Mouse (Mus musculus) monocyte, adult 2 months (primary cell): ENCODE measurements around the gene Zfp518a.

ENCODE experiments used
- DNase-seq, 2 experiments: peaks; one replicate each; pipeline ENCODE4 v3.0.0; 2022; ENCODE audit warnings: low spot score in 2 of 2, low read depth in 1 of 2

The Zfp518a gene

DNA sequence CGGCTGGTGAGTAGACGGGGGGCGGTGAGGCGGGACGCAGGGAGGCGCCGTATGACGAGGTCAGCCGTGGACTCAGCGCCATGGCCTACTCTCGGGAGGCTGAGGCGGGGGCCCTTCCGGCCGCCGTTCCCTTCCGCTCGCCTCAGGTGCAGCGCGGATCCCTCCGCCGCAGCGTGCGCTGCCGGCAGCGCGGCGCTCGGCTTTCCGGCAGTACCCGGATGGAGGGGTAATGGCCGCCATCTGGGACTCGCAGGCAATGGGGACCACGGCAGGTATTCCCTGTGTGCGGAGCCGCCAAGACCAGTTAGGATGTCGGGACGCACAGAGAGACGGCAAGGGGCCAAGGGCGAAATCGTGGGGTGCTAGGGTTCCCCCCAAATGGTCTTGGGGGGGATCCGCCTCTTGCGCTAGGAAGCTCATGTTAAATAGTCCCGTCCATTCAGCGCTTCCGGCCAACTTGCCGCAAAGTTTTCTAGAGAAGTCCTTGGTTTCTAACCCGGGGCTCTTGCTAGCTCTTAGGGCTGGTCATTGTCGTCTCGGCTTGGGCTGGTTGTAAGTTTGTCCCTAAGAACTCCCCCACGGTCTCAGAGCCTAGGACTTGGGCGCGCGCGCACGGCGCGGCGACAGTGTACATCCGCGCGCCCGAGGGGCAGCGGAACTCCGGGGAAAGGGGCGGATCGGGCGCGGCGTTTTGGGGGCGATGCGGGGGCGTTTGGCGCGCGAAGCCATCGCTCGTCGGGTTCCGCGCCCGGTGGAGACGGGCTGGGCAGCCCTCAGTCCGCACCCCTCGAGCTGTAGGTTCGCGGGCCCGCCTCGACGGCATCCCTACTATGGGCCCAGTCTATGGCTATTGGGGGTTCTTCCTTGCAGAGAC, at the start of gene Zfp518a:
Zfp518a (plus strand) TSS at position 187 of the 874 bp plus-strand sequence.
- peak; percentile 59 to 87 for DNase-seq

DNA sequence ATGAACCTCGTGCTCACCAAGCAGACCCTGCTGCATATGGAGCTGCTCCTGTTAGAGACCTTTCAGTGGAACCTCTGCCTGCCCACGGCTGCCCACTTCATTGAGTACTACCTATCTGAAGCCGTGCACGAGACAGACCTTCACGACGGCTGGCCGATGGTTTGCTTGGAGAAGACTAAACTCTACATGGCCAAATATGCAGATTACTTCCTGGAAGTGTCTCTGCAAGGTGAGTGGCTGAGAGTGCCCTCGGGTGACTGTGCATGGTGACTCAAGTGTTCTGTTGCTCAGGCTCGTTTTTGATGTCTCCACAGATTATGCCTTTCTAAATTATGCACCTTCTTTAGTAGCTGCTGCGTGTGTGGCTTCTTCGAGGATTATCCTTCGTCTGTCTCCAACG, 49.8 kb upstream of the Zfp518a start:
- no peak for DNase-seq

DNA sequence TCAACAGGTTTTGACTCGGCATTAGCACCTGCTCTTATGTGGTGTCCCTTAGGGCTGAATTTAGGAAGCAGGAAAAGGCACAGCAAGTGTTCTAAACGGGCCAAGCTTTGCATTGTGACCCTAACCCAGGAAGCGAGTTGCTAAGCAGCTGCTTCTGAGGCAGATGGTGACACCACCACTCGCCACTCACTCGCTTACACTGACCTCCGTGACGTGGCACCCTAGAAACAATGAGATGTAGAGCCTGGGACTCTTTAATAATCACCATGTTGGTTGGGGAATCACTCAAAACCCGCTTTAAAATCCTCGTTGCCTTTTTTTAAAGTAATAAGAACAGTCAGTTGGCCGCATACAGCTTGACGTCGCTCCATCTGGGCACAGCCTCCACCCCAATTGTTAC, 45.1 kb upstream of the Zfp518a start:
- no peak for DNase-seq

DNA sequence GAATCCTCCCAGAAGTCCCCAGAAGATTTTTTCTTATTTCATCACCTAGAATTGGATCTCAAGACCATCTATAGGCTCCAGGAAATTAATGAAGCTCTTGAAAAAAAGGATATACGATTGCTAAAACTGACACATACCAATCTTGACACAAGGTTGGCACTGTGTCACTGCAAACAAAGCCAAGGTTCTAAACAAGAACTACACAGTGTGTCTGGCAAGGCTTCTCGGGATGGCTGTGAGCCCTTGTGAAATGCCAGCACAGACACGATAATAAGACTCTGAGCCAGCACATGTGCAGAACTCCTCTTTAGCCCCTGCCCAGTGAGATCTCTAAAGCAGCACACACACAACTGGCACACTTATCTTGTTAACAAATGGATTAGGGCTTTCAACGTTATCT, 35.0 kb upstream of the Zfp518a start:
- no peak for DNase-seq

DNA sequence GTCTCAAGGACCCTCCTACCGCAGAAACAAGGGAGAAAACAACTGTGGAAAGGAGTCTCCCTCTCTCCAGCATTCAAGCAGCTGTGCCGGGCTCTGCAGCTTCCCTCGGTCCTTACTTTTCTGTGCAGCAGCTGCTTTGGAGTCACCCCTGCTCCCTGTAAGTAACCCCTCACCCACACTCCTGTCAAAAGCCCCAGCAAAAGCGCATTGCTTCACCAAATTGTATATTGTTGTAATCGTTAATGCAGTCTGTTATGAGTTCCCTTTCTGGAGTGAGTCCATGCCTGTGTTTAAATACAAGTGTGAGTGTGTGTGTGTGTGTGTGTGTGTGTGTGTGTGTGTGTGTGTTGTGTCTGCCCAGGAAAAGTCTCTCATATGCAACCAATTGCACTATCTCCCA, 26.2 kb upstream of the Zfp518a start:
- DNase-seq, result no peak

DNA sequence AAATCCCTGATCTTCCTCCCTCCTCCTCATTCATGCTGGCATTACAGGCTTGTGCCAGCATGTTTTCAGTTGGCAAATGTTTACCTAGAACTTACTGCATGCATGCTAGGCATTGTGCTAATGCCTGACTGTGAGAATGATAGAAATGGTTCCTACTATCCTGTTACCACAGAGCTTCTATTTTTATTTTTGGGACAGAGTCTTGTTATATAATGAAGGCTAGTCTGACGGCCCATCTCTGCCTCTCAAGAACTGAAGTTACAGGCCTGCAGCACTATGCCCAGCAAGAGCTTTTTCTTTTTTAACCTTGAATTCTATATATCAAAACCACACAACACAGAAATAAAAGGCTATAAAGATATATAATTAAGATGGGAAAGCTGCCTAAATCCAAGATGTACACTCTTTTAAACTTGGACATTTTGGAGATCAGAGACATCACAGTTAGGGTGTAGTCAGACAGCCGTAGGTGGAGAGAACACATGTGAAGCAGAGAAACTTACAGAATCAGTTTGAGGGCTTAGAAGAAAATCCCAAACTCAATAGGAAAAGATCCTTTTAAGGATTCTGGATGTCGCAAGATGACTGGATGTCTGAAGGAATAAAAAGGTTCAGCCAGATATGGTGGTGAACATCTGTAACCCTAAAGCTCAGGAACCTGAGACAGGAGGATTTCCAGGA, 24.9 kb upstream of the Zfp518a start:
- no peak for DNase-seq

DNA sequence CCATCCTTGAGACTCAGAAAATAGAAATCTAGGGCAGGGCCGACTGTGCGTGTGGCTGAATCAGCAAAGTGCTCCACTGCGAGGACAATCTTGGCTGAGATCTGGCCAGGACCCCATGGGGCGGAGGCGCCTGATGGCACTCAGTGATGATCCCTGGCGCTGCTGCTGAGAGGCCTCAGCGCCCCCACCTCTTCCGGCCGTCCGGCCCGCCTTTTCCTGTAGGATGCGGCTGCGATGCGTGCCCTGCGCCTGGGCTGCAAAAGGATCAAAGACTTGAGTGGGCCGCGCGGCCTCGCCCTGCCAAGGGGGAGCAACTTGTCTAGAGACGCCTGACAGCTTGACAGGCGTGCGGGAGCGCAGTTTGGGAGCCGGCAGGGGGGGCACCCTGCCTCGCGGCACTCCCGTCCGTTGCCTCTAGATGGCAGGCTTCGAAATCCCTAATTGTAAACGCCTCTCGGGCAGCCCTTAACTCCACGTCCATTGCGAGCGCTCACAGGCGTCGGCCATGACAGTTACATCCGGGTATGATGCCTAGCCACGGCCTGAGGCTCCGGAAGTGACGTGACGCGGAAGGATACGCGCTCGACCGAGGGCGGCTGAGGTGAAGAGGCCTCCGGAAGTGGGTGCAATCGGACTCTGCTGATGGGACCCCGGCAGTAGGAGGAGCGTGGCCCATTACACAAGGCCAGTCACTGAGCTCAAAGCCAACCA, 21.4 kb upstream of the Zfp518a start:
- peak; percentile 66 to 84 for DNase-seq

DNA sequence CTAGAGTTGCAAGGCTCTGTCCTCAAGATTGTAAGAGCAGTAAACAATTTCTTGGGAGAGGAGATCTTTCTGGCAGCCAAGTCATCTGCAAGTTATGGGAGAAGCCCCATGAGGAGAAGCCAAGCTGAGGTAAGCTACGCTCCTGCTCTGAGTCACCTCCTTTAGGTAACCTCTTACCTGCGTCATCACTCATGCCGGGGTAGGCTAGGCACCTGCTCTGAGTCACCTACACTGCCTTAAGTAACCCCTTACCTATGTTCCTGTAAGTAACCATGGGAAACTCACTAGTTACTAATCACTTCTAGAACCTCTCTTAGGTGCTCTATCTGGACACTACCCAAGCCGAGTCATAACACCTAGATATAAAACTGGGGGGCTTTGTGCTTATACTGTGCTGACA, 12.8 kb upstream of the Zfp518a start:
- no peak for DNase-seq

DNA sequence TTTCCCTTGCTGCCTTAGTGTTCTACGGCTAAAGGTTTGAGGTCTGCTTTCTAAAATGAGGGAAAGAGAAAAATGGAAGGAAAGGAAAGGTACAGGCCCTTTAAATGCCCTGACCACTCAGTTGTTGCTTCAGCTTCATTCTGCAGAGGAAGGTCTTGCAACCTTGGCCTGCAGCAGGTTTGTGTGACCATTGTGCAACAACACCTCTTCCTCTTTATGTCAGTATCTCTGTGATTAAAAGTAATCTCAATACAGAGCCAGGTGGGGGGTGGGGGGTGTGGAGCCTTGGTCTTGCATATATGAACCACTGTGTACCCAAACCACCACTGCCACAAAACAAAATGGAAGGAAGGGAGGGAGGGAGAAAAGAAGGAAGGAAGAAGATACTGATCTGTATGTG, 5.6 kb upstream of the Zfp518a start:
- DNase-seq, result no peak

DNA sequence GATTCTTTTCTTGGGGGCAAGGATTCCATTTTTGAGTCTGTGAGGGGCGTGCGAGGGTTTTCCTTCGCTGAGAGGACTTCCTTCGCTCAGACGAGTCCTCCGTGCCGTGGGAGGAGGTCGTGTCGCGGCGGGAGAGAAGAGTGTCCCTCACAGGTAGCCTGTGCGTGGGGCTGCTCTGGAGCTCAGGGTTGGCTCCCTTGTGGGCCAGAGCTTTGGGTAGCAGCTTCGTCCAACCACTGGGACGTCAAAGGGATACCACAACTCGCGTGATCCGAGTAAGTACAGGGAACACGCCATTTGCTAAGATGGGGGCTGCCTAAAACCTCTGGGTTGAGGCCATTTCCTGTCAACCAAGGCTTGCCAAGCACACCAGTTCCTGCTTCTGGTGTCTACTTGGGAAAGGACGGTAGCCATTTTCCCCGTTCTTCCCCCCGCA, 416 bp upstream of the Zfp518a start:
- DNase-seq, result no peak

DNA sequence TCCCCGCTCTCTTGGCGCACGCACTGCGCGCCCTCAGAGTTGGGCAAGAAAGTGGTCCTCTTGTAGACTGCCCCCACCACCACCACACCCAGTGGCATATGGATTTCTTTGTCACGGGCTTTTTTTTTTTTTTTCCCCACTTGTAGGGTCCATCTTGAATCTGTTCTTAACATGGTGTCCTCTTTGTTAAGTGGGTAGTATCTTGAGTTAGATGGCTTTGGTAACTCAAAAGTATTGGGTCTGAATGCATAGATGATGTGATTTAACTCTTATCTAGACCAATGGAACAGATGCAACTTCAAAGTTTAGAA, 843 bp downstream of the Zfp518a start:
- no peak for DNase-seq

DNA sequence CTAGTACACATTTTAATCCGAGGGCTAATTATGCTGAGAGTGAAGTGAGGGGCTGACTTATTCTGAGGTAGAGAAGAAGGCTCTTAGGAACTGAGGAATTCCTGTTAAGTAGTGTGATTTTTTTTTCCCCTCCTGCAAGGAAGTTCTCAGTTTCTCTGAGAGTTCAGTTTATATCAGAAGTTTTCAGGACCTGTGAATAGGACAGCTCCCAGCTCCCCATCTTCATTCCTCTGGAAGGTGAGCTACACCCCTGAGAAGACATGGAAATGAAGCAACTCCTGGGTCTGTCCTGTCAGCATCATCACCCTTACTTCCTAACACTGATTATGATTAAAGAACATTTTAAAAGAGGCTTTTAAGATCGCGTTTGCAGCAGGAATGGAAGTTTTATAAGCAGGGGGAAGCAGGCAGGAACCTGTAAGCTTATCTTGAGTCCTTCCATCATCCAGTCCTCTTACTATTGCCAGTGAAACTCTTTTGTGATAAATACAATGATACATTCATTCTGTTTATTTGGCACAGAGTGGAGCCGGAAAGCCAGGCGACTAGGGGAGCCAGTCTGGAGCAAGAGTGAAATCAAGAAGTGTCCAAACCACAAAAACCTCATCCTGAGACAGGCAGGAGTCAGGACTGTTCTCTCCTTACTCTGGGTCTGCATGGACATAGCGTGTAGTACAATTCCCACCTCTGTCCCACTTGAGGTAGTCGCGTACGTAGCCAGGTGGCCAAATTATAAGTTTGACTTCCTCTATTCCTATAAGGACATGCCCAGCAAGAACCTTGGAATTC, 37.3 kb downstream of the Zfp518a start:
- DNase-seq, result no peak

DNA sequence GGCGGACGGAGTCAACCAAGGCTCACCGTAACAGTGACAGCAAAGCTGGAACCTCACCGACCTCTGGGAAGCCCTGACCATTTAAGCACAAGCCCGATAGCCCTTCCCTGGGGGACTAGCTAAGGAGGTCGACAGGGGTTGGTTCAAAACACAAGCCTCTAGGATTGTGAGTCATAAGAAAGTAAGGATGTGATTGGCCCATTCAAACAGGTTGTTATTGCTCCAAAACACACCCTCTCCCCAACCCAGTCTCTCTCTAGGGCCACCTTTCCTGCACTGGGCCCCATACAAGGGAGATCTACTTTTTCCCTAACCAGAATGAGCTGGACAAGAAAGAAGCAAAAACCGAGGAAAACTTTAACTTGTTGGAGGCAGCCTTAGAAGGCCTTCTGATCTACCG, 40.9 kb downstream of the Zfp518a start:
- DNase-seq, result no peak

DNA sequence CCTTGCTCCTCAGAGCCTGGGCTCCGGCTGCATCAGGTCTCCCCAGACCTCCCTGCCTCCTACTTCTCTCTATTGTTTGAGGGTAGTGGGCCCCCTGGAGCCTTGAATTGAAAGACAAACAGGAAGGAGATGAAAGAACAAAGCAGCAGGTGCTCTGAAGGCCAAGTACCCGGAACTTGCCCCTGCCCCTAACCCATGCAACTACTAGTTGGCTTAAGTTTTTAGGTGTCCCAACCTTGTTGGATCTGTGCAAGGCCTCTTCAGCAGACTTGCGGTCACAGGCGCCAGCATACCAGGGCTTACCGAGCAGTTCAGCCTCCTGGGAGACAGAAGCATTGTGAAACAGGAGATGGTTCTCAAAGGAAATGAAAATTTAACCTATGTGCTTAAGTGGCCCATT, 41.5 kb downstream of the Zfp518a start:
- no peak for DNase-seq

DNA sequence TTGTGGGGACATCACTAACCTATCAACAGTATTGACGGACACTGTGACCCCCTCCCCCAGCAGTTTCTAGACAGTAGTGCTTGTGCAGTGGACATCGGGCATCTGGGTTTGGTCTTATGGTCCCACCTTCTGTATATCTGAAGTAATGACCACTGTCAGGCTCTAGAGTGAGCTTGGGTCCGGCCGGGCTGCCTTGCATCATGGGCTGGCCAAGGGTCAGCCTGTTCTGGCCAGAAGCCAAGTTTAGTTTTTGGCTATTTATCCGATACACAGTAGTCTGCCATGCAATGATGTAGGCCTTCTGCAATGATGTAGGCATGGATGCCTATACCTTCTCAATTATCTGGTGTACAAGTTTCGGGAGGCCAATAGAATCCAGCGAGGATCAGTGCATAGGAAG, 49.0 kb downstream of the Zfp518a start:
- DNase-seq, result no peak

DNA sequence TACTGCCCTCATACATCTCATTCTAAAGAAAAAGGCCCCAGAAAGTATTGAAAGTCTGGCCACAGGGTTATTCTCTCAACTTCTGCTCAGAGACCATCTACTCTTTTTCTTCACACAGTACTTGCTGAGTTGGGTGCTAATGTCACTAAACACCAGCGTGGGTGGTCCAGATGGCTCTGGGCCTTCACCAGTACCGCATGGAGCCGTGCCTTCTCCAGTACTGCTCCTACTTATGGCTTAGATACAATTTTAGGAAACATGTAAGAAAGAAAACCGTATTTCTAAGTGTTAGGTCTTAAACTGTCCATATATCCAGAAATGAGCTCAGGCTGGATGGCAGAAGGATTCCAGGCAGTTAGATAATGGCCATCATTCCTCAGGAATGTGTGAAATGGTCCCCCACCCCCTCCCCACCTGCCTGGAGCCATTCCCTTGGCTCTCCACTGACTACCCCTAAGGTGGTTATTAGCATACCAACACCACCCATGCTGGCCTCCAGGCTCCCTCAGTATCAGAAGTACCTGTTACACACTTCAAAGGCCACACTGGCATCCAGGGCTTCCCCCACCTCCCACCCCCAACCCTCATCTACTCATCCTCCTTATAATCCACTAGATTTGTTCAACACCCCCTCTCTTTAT, 52.6 kb downstream of the Zfp518a start:
- no peak for DNase-seq

DNA sequence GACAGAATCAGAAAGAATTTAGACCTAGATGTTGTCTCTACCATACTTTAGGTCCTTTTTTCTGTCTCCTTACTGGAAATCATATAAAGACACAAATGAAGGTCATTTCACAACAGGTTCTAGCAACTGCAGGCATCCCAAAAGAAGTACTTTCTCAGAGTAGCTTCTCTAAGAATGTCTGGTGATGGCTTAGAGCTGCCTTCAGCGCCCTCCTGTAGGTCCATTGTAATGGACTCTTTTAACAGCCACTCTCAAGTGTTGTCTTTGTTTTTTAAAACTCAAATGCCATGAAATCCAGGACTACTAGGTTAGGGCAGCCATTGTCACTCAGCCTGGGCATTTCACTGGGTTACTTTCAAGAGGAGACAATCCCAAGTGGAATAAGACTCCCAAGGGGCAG, 64.5 kb downstream of the Zfp518a start:
- DNase-seq, result no peak

DNA sequence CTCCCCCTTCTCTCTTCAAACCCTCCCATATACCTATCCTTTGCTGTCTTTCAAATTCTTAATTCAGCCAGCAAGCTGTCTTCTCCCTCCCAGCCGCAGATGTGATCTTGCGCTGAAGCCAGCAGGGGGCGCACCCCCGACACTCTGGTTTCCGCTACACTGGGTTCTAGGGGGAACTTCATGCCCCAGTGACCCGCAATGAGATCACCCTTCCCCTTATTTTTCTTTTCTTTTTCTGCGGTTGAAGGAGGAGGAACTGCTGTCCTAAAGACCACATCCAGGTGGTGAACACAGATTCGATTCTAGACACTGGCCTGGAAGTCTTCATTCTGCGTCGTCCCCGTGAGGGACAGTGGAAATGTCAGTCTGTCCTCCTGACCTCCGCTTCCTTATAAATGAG, 68.5 kb downstream of the Zfp518a start:
- peak; percentile 36 to 73 for DNase-seq

DNA sequence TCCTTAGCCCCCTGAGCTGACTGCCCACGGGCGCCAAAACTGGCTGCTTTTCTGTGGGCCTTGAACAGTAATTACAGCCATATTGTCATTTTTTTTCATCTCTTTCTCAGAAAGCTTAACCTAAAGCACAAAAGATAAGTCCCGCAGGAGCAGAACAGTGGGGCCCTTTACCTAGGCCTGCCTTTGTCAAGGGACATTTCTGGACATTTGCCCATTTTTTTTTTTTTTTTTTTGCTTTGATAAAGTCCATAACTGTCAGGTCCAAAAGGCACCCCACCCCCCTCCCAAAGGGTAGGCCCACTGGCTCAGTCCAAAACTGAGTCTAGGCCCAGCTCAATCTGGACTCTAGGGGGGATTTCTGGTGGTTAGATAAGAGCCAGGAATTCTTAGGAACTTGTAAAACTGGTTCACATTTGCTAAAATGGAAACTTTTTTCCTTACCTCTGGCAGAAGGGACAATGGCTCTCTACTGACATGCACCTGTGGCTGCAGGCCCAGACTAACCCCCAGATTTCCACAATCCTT, 69.9 kb downstream of the Zfp518a start:
- DNase-seq, result no peak
